Mouse (Mus musculus): Measurements from ENCODE around the gene Tmprss11e.

The Tmprss11e gene

GRCm38 (mm10) chr5:86745715-86746114 lies at the start of gene Tmprss11e:
Tmprss11e (minus strand) TSS chr5:86745815.
- no peak for DNase-seq (ENCODE audit: extremely low spot score, low spot score)

- no peak for DNase-seq (ENCODE audit: extremely low spot score, low spot score)
Measured at GRCm38 (mm10) chr5:86792807-86793206, 47.2 kb upstream of the Tmprss11e start.

- no peak for DNase-seq (ENCODE audit: extremely low spot score, low spot score)
Measured at GRCm38 (mm10) chr5:86792249-86792648, 46.6 kb upstream of the Tmprss11e start.

GRCm38 (mm10) chr5:86789954-86790353 lies 44.3 kb upstream of the Tmprss11e start:
- DNase-seq (ENCODE audit: extremely low spot score, low spot score), result no peak

- no peak for DNase-seq (ENCODE audit: extremely low spot score, low spot score)
Measured at GRCm38 (mm10) chr5:86786798-86787197, 41.2 kb upstream of the Tmprss11e start.

DNA sequence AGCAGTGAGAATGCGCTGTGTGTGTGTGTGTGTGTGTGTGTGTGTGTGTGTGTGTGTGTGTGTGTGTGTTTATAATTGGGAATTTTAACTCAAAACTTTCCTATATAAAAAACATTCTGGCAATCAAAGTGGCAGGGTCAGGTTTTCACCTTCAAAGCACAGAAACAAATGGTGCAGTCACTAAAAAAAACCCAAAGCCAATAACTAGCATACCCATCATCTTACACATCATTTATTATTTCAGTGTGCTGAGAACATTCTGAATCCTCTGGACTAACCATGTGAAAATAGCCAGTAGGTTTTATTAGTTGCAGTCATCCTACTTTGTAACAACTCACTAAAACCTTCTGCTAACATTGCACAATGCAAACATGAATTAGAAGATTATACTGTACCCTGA lies 38.6 kb upstream of the Tmprss11e start:
- DNase-seq (ENCODE audit: extremely low spot score, low spot score), result no peak

GRCm38 (mm10) chr5:86783059-86783458 lies 37.4 kb upstream of the Tmprss11e start:
- no peak for DNase-seq (ENCODE audit: extremely low spot score, low spot score)

DNA sequence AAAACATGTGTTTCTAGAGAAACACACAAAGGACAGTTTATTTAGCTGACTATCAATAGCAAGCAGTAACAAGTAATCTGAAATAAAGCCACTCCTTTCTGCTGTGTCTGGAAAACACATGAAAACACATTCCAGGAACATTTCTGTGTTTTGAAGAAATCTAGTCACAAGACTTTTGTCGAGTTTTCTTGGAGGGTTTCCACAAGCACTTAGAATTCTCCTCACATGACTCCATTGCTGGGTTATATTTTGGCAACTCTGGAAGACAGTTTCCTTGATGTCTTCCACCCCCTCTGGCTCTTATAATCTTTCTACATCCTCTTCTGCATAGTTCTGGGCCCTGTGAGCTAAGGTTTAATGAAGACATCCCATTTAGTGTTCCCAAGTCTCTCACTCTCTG lies 32.9 kb upstream of the Tmprss11e start:
- DNase-seq (ENCODE audit: extremely low spot score, low spot score), result no peak

DNA sequence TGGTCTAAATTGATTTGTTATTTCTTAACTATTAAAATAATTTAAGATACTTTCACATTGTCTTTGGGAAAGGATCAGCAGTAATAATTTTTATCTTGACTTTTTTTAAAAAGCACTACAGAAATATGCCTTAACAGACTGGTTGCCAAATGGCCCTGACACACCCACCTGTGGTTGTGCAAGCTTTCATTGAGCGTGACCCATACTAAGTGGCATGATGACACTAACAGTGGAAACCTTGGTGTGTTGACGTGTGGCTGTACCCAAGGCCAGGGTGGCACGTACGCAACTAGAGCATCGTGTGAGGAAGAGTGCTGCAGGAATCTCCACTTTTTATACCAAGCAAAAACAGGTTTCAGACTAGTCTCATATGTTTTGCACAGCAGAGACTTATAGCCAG lies 31.3 kb upstream of the Tmprss11e start:
- no peak for DNase-seq (ENCODE audit: extremely low spot score, low spot score)

- DNase-seq (ENCODE audit: extremely low spot score, low spot score), result no peak
Measured at GRCm38 (mm10) chr5:86771010-86771409, 25.4 kb upstream of the Tmprss11e start.

GRCm38 (mm10) chr5:86769015-86769658 lies 23.5 kb upstream of the Tmprss11e start:
- no peak for DNase-seq (ENCODE audit: extremely low spot score, low spot score)

- DNase-seq (ENCODE audit: extremely low spot score, low spot score), result no peak
Measured at GRCm38 (mm10) chr5:86742796-86743195, 2.8 kb downstream of the Tmprss11e start.

- no peak for DNase-seq (ENCODE audit: extremely low spot score, low spot score)
Measured at GRCm38 (mm10) chr5:86741146-86741545, 4.5 kb downstream of the Tmprss11e start.

GRCm38 (mm10) chr5:86735808-86736207 lies 9.8 kb downstream of the Tmprss11e start:
- DNase-seq (ENCODE audit: extremely low spot score, low spot score), result no peak

GRCm38 (mm10) chr5:86730587-86730986 lies 15.0 kb downstream of the Tmprss11e start:
- no peak for DNase-seq (ENCODE audit: extremely low spot score, low spot score)

- DNase-seq (ENCODE audit: extremely low spot score, low spot score), result no peak
Measured at GRCm38 (mm10) chr5:86728574-86728973, 17.0 kb downstream of the Tmprss11e start.

- DNase-seq (ENCODE audit: extremely low spot score, low spot score), result no peak
Measured at GRCm38 (mm10) chr5:86727033-86727432, 18.6 kb downstream of the Tmprss11e start.

DNA sequence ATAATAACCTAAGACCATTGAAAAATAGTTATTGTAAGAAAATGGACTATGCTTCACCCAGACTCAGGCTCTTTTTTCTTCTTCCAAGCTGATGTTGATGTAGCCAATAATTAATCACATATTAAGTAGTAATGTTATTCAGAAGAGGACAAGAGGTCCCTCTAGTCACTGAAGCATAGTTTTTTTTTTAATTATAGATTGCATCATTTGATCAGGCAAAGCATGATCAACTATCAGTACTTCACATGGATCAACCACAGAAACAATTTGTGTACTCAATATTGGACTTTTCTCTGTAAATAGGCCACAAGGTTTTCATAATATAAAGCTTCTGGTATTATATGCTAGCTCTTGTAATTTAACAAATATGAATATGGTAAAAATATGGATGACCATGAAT lies 20.6 kb downstream of the Tmprss11e start:
- no peak for DNase-seq (ENCODE audit: extremely low spot score, low spot score)

DNA sequence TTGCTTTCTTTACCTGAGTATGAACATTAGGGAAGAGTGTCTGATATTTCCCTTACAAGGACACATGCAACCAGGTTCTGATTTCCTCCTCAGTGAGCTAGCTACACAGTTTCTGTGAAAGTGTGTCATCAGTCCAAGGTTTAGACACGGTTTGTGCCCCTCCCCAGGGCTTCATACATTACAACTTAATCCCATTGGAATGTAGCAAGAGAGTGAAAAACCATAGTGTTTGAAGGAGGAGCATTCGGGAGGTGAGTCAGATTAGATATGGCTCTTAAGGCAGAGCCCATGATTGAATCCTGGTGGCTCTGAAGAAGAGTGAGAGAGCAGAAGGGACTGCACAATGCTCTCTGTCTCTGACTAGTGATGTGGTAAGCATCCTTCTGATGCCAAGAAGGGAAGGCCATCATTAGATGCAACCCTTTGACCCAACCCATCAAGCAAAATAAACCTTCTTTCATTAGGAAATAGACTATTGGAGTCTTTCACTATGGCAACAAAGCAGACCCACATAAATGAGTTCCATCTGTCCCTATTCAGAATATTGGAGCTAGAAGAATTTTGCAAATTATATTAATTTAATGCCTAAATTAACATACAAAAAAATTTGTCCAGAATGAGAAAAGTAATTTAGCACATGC lies 22.7 kb downstream of the Tmprss11e start:
- DNase-seq (ENCODE audit: extremely low spot score, low spot score), result no peak

- no peak for DNase-seq (ENCODE audit: extremely low spot score, low spot score)
Measured at GRCm38 (mm10) chr5:86714967-86715366, 30.6 kb downstream of the Tmprss11e start.

GRCm38 (mm10) chr5:86704923-86705322 lies 40.7 kb downstream of the Tmprss11e start:
- no peak for DNase-seq (ENCODE audit: extremely low spot score, low spot score)

DNA sequence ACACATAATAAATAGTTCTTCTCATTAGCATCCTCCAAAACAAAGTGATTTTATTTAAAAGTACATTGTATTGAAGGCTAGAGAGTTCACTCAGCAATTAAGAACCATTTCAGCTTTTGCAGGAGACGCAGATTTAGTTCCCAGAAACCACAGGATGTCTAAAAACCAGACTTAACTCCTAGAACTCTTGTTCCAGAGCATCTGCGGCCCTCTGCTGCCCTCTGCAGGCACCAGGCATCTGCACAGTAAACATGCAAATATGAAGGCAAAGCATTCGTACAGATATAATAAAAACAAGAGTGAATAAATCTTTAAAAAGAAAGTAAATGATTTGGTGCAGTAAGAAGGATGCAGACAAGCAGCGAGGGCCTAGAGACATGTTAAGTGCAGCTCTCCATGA lies 60.9 kb downstream of the Tmprss11e start:
- peak; percentile 30 for DNase-seq (ENCODE audit: extremely low spot score, low spot score)

DNA sequence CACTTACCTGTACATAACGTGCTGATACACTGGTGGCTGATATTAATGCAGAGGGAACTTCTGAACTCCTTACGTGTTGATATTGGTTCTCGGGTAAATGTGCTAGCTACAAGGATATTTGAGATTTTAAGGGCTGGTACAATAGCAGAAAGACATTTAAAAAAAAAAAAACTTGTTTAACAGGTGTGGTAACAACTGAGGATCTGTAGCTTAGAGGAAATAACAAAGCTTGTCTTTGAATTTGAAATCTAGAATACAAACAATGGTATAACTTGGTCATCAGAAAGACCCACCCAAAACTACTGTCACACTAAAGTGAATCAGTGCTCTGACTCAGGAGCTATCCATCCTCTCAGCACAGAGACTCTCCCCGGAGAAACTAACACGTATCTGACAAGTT lies 69.4 kb downstream of the Tmprss11e start, which contains the start of gene Tmprss11b:
Gene Tmprss11b (minus strand): TSS at position 101 of the 400 bp plus-strand sequence.
- DNase-seq (ENCODE audit: extremely low spot score, low spot score), result no peak
